Mouse (Mus musculus): ENCODE measurements at regions not wholly inside any gene's neighbourhood (a gene's known extent, or its start where the extent isn't known, plus 50 kb on each side); places are given as distances from the start of the nearest gene placed in this dataset.
A peak's percentile ranks its signal among the peaks of the same experiment; 100 is the strongest.

DNA sequence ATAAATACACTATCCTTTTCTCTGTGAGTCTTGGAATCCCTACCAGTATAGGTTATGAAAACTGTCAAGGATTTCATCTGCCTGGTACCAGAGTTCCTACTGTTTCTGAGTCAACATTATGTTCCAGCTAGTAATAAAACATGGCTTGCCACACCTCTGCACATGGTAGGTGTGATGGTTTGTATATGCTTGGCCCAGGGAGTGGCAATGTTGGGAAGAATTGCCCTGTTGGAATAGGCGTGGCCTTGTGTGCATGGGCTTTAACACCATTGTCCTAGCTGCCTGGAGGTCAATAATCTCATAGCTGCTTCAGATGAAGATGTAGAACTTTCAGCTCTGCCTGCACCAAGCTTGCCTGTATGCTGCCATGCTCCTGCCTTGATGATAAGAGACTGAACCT lies 732.6 kb downstream of the Inhba start:
- DNase-seq (ENCODE audit: extremely low spot score, low read depth, low spot score): no peak

DNA sequence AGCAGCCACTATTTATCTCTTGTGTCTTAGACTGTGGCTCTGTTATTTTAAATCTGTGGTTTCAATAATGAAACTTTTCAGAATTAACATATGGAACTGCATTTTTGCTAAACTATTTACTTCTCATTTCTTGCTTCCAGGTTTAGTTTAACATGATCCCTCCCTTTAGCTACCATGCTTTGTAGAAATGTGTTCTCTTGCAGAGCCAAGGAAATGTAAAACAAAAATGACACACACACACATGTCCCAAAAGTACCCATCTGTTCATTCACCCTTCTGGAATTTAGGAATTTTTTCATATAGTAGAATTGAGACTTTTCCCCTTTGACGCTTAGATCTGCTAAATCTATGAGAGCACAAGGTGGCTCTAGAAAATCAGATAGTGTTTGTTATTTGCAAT lies 734.0 kb downstream of the Inhba start:
- DNase-seq (ENCODE audit: extremely low spot score, low read depth, low spot score): no peak

DNA sequence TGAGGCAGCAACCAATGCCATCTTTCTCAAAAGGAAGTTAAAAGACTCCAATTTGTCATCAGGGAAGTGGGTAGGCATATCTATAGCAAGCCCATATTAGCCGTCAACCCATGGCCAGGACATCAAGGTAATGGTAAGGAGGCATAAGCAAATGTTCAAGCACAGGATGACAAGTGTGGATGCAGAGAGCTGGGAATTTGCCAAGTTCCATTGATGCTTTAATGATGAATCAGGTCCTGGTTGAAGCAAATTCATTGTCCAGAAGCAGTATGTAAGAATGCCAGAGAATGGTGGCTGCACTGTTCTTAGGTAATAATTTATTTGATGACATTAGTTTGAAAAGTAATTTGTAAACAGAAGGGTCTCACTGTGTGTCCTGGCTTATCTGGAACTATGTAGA lies 734.8 kb downstream of the Inhba start:
- no peak for DNase-seq (ENCODE audit: extremely low spot score, low read depth, low spot score)

DNA sequence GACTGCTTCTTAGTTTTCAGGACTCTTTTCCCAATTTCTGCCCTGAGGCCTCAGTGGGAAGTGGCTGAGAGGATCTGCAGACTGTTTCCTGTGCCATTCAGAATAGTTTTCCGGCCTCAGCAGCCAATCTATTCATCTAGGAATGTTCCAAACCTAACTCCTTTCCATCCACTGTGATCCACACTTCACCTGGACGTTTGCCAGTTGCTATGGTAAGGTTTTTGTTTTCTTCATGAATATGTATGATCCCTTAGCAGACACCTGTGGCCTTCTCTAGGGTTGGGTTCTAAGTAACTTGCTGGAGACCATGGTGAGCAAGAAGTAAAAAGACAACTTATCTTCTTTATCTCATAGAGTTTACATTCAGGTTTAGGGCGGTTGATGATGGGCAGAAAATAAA lies 744.6 kb downstream of the Inhba start:
- no peak for DNase-seq (ENCODE audit: extremely low spot score, low read depth, low spot score)

DNA sequence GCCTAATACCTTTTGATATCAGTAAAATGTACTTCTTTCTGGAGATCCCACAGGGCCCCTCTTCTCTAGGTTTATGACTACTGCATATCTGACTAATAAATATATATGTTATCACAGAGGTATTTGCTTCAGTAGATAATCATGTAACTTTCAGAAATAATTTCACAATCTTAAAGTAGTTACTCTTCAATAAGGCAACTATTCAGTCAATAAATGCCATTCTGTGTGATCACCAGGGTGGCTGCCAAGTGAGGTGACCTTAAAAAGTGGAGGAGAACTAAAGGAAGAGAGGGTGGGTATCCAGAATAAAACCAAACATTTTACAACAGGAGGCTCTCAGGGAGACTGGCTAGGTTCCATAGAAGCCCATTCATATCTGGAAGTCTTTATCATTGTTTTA lies 748.4 kb downstream of the Inhba start:
- no peak for DNase-seq (ENCODE audit: extremely low spot score, low read depth, low spot score)

DNA sequence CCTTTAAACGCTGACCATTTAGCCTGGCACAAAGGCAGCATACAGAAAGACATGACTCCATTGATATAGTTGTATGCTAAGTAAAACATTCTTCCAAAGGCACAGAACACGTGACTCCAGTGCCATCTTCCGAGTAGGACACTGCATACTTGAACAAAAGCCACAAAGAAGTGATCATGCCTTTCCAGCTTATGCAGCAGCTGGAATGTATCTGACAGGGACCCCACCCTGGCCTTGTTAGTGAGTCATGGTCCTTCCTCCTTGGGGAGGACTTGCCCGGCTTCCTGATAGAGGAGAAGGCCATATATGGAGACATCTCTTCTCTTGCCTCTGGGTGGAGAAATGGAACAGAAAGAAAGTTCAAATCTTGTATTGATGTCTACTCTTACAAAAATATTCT lies 749.8 kb downstream of the Inhba start:
- no peak for DNase-seq (ENCODE audit: extremely low spot score, low read depth, low spot score)

DNA sequence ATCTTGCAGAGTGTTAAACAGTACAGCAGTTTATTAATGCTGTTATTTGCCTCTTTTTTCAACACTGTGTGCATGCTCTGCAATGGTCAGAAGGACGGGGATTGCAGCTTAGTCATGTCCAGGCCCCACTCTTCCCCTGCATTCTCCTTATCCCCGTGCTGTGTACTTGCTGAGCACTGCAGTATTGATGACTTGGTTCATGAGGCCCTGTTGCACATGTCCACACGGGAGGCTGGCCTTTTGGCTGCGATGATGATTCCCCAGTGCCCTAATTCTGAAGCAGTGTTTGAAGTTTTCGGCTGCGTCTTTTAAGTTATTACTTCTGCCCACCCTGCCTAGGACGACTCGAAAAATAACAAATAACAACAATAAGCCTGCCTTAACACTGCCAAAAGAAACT lies 750.7 kb downstream of the Inhba start:
- DNase-seq (ENCODE audit: extremely low spot score, low read depth, low spot score): no peak

DNA sequence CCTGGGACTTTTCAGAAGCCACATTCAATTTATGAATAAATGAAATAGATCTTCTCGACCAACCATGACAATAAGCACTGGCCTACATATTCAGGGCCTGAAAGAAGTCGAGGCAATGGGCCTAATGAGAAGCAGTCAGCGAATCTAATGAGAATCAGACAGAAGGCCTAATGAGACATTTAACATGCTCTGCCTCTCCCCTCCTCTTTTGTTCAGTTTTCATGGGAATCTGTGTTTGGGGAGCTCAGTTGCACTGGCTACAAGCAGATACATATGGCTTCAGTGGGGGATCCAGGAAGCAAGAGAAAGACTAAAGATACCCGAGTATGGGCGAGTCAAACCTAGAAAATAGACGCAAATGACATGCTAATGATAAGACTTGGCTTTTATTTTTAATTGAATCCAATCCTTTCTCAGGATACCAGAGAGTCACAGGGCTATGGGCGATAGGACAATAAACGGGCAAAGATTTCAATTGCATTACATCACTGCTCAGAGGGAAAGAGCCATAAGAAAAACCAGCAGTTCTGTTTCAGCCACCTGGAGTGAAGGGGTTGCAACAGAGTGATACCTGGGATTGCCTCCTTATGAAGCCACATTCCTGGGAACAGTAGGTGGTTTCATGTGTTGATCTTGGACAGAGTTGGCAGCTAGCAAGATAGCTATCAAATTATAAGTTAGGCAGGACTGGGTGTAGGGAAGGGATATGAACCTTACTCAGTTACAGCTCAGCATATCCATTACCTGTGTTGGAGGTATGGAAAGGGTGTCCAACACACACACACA lies 751.3 kb downstream of the Inhba start:
- no peak for DNase-seq (ENCODE audit: extremely low spot score, low read depth, low spot score)

DNA sequence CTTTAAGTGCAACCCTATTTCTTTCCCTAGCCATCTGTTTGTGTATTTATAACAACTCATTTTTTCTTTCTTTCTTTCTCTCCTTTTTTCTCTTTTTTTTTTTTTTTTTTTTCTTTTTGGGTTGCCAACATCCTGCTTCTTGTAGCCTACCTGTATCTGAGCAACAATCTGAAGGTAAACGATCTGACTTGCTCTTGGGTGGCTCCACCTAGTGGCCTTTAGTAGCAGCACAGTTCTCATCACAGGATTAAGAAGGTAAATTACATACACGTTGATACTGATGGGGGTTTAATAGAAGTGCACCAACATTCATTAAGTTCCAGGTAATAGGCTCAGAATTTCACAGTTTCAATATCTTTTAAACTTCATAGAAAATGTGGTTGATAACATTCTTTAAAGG lies 752.1 kb downstream of the Inhba start:
- peak; percentile 35 for DNase-seq (ENCODE audit: extremely low spot score, low read depth, low spot score)

DNA sequence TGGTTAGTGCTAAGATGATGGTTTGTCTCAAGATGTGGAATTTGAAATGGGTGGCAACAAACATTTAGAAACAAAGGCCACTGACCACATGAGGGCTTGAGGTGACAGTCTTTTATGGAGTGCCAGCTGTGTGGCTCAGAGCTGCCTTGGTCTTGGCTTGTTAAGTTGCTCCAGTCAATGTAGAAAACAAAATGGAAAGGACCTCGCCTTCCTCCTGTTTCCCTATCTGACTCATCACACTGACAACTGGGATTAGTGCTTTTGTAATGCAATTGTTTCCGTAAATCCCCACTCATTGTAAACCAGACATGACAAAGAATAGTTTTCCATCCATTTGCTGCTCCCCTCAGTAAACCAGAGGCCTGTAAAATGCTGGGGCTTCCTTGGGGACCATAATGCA lies 757.8 kb downstream of the Inhba start:
- no peak for DNase-seq (ENCODE audit: extremely low spot score, low read depth, low spot score)

DNA sequence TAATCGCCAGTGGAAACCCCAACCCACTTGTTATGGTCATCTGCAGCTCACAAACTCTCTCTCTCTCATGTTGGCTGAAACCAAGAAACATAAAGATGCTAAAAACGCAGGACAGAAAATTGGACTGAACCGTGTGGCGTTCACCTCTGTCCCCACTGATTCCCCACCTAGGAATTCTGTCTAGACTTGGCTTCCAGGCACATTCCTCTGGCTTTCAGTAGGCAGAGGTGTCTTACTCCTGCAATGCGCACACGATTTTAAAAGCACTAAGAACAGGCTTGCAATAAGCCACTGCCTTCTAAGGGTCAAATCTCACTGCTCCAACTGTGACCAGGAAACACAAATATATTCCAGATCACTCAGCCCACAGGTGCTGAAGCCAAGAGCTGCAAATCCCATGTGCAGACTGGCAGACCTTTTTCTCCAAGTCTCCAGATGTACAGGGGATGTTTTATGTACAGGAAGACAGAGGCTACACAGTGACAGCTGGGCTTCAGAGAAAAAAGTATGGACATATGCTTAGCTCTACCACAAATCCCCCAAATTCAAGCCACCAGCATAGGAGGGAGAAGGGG lies 758.3 kb downstream of the Inhba start:
- peak; percentile 18 for DNase-seq (ENCODE audit: extremely low spot score, low read depth, low spot score)

DNA sequence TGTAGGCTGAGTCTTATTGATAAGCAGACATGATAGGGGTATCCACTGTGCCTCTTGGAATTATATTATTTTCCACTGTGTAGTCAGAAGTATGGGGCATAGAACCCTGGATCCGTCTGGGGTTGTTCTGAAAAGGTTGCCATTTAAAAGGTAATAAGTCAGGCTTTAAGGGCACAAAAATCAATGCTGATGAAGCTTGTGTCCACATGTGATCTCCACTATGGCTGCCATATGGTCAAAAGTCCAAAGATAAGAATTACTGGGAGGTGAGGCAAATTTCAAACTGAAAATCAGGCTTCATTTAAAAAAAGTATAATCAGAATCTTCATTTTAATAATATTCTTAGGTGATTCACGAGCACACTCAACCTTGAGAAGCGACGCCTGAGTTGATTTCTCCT lies 760.2 kb downstream of the Inhba start:
- no peak for DNase-seq (ENCODE audit: extremely low spot score, low read depth, low spot score)

DNA sequence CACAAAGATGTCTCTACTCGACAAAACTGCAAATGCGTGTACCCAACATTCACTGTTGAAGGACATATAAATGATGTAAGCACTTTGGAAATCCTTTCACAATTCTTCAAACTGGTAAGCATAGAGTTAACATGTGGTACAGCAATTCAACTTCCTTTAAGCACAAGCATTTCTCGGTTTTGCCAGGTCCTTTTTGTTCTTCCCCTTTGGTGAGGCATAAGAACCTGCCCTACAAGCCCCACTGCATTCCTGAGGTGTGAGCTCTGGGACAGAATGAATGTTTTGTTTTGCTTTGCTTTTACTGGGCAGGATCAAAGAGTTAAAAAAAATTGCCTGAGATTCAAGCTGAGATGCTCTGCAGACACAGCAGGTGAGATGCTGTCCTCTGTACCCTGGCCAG lies 793.9 kb downstream of the Inhba start:
- no peak for DNase-seq (ENCODE audit: extremely low spot score, low read depth, low spot score)
